Mouse (Mus musculus) neural tube, postnatal 0 days (tissue): Measurements from ENCODE around the gene Cdh26. TPM values are rescaled to one million over a fixed set of nuclear protein-coding genes. Genes with fewer than 3 reads are reported as not detected.

Experiments used
- polyA plus RNA-seq: library from polyadenylated mRNA; unstranded; fragments of >200 nt; fragmentation: Nextera tagmentation; extraction: Ambion mirVana; gene quantifications from 2 replicates; pipeline ENCODE4 v1.2.1, GENCODE M21; 2015

The Cdh26 gene
- 0.13 and 0.31 TPM in 2 replicates for polyA plus RNA-seq

DNA sequence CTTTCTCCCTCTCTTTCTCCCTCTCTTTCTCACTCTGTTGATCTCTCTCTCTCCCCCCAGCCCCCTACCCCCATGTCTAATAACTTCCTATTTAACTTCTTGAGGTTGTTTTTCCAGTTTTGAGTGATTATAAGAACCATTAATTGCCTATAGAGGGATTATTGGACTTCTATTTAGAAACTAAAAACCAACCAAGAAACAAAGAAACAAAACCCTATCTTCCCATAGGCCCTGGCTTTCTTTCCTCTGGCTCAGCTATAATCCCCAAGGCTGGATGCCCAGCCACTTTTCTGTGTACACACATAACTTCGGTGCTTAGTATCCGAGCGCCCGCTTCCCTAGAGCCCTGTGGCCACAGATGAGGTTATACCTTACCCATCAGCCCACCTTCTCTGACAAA is at the start of gene Cdh26:
Gene Cdh26, plus strand, starts transcription at position 301 of the 400 bp plus-strand sequence.

DNA sequence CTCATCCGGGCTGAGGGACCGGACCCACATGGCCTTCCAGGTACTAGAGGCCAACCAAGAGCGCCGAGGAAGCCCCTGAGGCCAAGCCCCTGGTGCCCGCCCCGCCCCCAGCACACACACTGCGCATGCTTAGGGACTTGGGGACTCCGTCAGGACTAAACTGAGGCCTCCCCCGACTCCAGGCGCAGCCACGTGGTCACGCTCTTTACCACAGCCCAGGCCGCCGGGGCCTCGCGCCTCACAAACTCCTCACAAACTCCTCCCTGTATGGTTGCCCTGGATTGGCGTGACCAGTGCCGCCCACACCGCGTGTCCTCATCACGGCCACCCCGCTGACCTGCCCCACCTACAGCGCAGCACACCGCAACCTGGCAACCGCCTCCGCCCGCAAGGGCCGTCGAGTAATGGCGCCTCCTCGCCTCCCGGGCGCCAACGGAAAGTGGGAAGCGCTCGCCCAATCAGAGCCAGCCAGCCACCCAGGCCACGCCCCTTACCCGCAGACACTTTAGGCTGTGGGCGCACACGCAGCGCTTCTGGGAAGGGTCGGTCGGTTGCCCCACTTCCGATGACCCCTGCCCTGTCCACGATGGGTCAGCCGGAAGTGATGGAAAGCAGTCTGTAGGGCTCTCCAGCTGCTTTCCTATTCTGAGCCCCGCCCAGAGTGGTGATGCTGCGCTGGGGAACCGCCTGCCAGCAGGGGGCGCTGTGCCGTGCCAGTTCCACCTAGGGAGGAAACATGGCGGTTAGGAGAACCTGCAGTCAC is 23.1 kb upstream of the Cdh26 start, which contains the start of gene Sycp2:
Gene Sycp2, minus strand, starts transcription at position 633 of the 763 bp plus-strand sequence.

DNA sequence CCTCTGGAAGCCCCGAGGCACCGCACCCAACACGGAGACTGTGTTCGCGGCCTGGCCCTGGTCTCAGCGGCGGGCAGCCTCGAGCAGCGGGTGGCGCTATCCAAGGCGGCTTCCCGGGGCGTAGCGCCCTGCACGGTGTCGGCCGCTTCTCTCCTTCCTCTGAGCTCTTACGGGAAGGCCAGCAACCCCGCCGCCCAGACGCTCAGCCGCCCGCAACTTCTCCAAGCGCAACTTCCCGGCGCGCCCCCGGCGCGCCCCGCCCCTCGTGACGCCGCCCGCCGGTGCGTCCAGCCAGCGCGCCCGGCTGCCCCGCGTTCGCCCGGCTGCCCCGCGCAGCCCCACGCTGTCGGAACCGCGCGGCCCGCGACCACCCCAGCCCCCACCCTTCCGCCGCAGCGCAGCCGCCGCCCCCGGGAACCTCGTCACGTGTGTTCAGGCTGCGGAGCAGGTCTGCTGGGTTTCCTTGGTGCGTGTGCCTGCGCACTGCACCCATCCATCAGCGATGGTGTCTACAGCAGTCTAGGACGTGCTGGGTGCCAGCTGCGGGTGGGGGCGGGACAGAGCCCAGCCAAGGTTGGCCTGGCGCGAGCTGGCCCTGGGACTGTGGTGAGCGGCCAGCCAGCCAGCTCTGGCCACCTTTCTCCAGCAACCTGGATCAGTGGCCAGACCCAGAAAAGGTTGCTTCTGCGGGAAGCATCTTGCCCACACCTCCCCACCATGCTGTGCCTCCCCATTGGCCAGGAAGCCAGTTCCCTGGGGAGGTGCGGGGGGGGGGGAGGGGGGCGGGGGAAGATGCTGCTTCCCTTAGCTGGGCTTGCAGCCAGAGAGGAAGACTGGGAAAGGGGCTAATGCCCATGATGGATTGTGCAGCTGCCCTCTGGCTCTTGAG is 15.8 kb upstream of the Cdh26 start, which contains the start of the genes Ppp1r3d and Fam217b:
Gene Ppp1r3d, minus strand, starts transcription at position 212 of the 889 bp plus-strand sequence.
Gene Fam217b, plus strand, starts transcription at position 264 of the 889 bp plus-strand sequence.

Other genes starting within 250 kb of the Cdh26 start
- gene Sycp2, start 22.8 kb upstream of the Cdh26 start, polyA plus RNA-seq = 0.41 and 0.50 TPM in 2 replicates
- 10.0 and 11.6 TPM in 2 replicates for gene Ppp1r3d, start 16.1 kb upstream of the Cdh26 start, polyA plus RNA-seq
- gene Fam217b, start 16.0 kb upstream of the Cdh26 start, polyA plus RNA-seq = 25.0 and 27.0 TPM in 2 replicates